Mouse (Mus musculus) adrenal gland, adult 2 months (tissue): ENCODE measurements around the gene Abca2. TPM values are rescaled to one million over a fixed set of nuclear protein-coding genes. Genes with fewer than 3 reads are reported as not detected.

Source experiments
- microRNA-seq, 2 experiments: library from miRNA; unstranded; fragments of <30 nt; microRNA quantifications; one replicate each; pipeline ENCODE4 v1.2.0; 2021
- polyA plus RNA-seq: library from polyadenylated mRNA; depleted of rRNA; stranded (reverse); fragments of >200 nt; gene quantifications from 2 replicates; pipeline ENCODE4 v1.2.3, GENCODE M21; 2012; rRNA removed
- total RNA-seq, 2 experiments: library from RNA; stranded (reverse); gene quantifications; 2 replicates each; pipeline ENCODE4 v1.2.3; 2021

The Abca2 gene
- total and polyA plus RNA-seq, 3 experiments, result 32.1 to 118 (median 42.7) TPM

Small RNA genes within 50 kb of the gene (microRNA-seq; reads per million reads assigned to microRNA genes)
- 0.22 to 0.41 reads per million in 2 experiments for gene Mir3087

Other genes with a start within 250 kb of the Abca2 start
Only the 30 nearest of the 43 such genes appear.
- 1 to 10 TPM; 6.7 to 8.5 TPM for gene Rnf208, start 186.4 kb upstream of the Abca2 start, total RNA-seq
- 25.8 and 36.4 TPM in 2 replicates for gene Rnf208, start 186.4 kb upstream of the Abca2 start, polyA plus RNA-seq
- not detected for gene Cysrt1, start 186.3 kb upstream of the Abca2 start, total RNA-seq
- gene Cysrt1, start 186.3 kb upstream of the Abca2 start, polyA plus RNA-seq, result 0.12 TPM in 1 of 2 replicates, not detected in the other
- 1 to 10 TPM; 3.1 to 3.2 TPM for gene AL732309.1, start 181.8 kb upstream of the Abca2 start, total RNA-seq
- 21.7 and 22.6 TPM in 2 replicates for gene AL732309.1, start 181.8 kb upstream of the Abca2 start, polyA plus RNA-seq
- 10 to 100 TPM; 23.9 to 32.0 TPM for gene Tmem203, start 173.3 kb upstream of the Abca2 start, total RNA-seq
- 114 and 116 TPM in 2 replicates for gene Tmem203, start 173.3 kb upstream of the Abca2 start, polyA plus RNA-seq
- gene Tprn, start 166.1 kb upstream of the Abca2 start, total RNA-seq, result 10 to 100 TPM in 1 of 2 experiments, 1 to 10 TPM in 1; 10.0 to 13.1 TPM
- gene Tprn, start 166.1 kb upstream of the Abca2 start, polyA plus RNA-seq, result 13.6 and 14.6 TPM in 2 replicates
- 10 to 100 TPM; 37.6 to 46.1 TPM for gene Ssna1, start 156.3 kb upstream of the Abca2 start, total RNA-seq
- gene Ssna1, start 156.3 kb upstream of the Abca2 start, polyA plus RNA-seq, result 55.2 and 62.1 TPM in 2 replicates
- 10 to 100 TPM; 78.8 to 82.7 TPM for gene Anapc2, start 156.2 kb upstream of the Abca2 start, total RNA-seq
- 93.1 and 110 TPM in 2 replicates for gene Anapc2, start 156.2 kb upstream of the Abca2 start, polyA plus RNA-seq
- gene Tmem210, start 140.6 kb upstream of the Abca2 start, total RNA-seq, result not detected
- not detected in 2 replicates for gene Tmem210, start 140.6 kb upstream of the Abca2 start, polyA plus RNA-seq
- gene Lrrc26, start 138.8 kb upstream of the Abca2 start, total RNA-seq, result not detected
- gene Lrrc26, start 138.8 kb upstream of the Abca2 start, polyA plus RNA-seq, result not detected in 2 replicates
- 10 to 100 TPM in 1 of 2 experiments, 1 to 10 TPM in 1; 8.3 to 13.3 TPM for gene Grin1, start 109.5 kb upstream of the Abca2 start, total RNA-seq
- gene Grin1, start 109.5 kb upstream of the Abca2 start, polyA plus RNA-seq, result 15.3 and 16.4 TPM in 2 replicates
- 10 to 100 TPM; 53.6 to 59.9 TPM for gene Man1b1, start 96.4 kb upstream of the Abca2 start, total RNA-seq
- 10.3 and 13.5 TPM in 2 replicates for gene Man1b1, start 96.4 kb upstream of the Abca2 start, polyA plus RNA-seq
- gene Dpp7, start 72.3 kb upstream of the Abca2 start, total RNA-seq, result 10 to 100 TPM; 34.2 to 38.5 TPM
- 47.1 and 55.0 TPM in 2 replicates for gene Dpp7, start 72.3 kb upstream of the Abca2 start, polyA plus RNA-seq
- gene Uap1l1, start 63.0 kb upstream of the Abca2 start, total RNA-seq, result 10 to 100 TPM; 15.0 to 22.7 TPM
- 28.4 and 41.5 TPM in 2 replicates for gene Uap1l1, start 63.0 kb upstream of the Abca2 start, polyA plus RNA-seq
- under 1 TPM in 1 of 2 experiments, not detected in 1; 0.23 TPM for gene Sapcd2, start 56.4 kb upstream of the Abca2 start, total RNA-seq
- 3.9 and 4.4 TPM in 2 replicates for gene Sapcd2, start 56.4 kb upstream of the Abca2 start, polyA plus RNA-seq
- gene Entpd2, start 32.8 kb upstream of the Abca2 start, total RNA-seq, result 1 to 10 TPM; 3.7 to 7.2 TPM
- gene Entpd2, start 32.8 kb upstream of the Abca2 start, polyA plus RNA-seq, result 21.1 and 24.7 TPM in 2 replicates
- gene Npdc1, start 29.4 kb upstream of the Abca2 start, total RNA-seq, result 100 to 1,000 TPM; 128 to 145 TPM
- gene Npdc1, start 29.4 kb upstream of the Abca2 start, polyA plus RNA-seq, result 685 and 775 TPM in 2 replicates
- under 1 TPM in 1 of 2 experiments, not detected in 1; 0.24 TPM for gene Fut7, start 5.4 kb upstream of the Abca2 start, total RNA-seq
- gene Fut7, start 5.4 kb upstream of the Abca2 start, polyA plus RNA-seq, result 0.10 and 0.40 TPM in 2 replicates
- under 1 TPM in 1 of 2 experiments, not detected in 1; 0.66 TPM for gene Clic3, start 28.1 kb downstream of the Abca2 start, total RNA-seq
- gene Clic3, start 28.1 kb downstream of the Abca2 start, polyA plus RNA-seq, result 1.6 and 3.4 TPM in 2 replicates
- 10 to 100 TPM; 33.3 to 35.2 TPM for gene Paxx, start 32.4 kb downstream of the Abca2 start, total RNA-seq
- gene Paxx, start 32.4 kb downstream of the Abca2 start, polyA plus RNA-seq, result 85.9 and 124 TPM in 2 replicates
- 1 to 10 TPM; 2.5 to 2.7 TPM for gene Ptgds, start 41.3 kb downstream of the Abca2 start, total RNA-seq
- gene Ptgds, start 41.3 kb downstream of the Abca2 start, polyA plus RNA-seq, result 4.9 and 5.6 TPM in 2 replicates
- gene Lcn12, start 65.2 kb downstream of the Abca2 start, total RNA-seq, result not detected
- gene Lcn12, start 65.2 kb downstream of the Abca2 start, polyA plus RNA-seq, result not detected in 2 replicates
- 10 to 100 TPM; 83.9 to 89.5 TPM for gene Fbxw5, start 72.0 kb downstream of the Abca2 start, total RNA-seq
- 34.4 and 64.3 TPM in 2 replicates for gene Fbxw5, start 72.0 kb downstream of the Abca2 start, polyA plus RNA-seq
- gene C8g, start 73.0 kb downstream of the Abca2 start, total RNA-seq, result 1 to 10 TPM; 1.5 to 2.0 TPM
- gene C8g, start 73.0 kb downstream of the Abca2 start, polyA plus RNA-seq, result 2.7 and 3.0 TPM in 2 replicates
- 10 to 100 TPM; 22.3 to 29.0 TPM for gene Traf2, start 118.2 kb downstream of the Abca2 start, total RNA-seq
- 11.1 and 12.7 TPM in 2 replicates for gene Traf2, start 118.2 kb downstream of the Abca2 start, polyA plus RNA-seq
- gene Edf1, start 129.1 kb downstream of the Abca2 start, total RNA-seq, result 100 to 1,000 TPM; 307 to 329 TPM
- gene Edf1, start 129.1 kb downstream of the Abca2 start, polyA plus RNA-seq, result 127 and 140 TPM in 2 replicates
- gene Mamdc4, start 146.1 kb downstream of the Abca2 start, total RNA-seq, result 1 to 10 TPM; 2.3 to 7.4 TPM
- 4.2 and 8.8 TPM in 2 replicates for gene Mamdc4, start 146.1 kb downstream of the Abca2 start, polyA plus RNA-seq
- gene Phpt1, start 146.5 kb downstream of the Abca2 start, total RNA-seq, result 10 to 100 TPM; 53.5 to 54.1 TPM
- 36.7 and 53.4 TPM in 2 replicates for gene Phpt1, start 146.5 kb downstream of the Abca2 start, polyA plus RNA-seq
- gene Ajm1, start 153.1 kb downstream of the Abca2 start, total RNA-seq, result 1 to 10 TPM; 1.4 to 2.1 TPM
- gene Ajm1, start 153.1 kb downstream of the Abca2 start, polyA plus RNA-seq, result 10.5 and 13.5 TPM in 2 replicates
- gene Rabl6, start 179.8 kb downstream of the Abca2 start, total RNA-seq, result 10 to 100 TPM; 86.4 to 96.9 TPM
- gene Rabl6, start 179.8 kb downstream of the Abca2 start, polyA plus RNA-seq, result 139 and 150 TPM in 2 replicates
- gene Ccdc183, start 189.0 kb downstream of the Abca2 start, total RNA-seq, result not detected
- not detected in 2 replicates for gene Ccdc183, start 189.0 kb downstream of the Abca2 start, polyA plus RNA-seq